Mouse (Mus musculus): Measurements from ENCODE around the gene Olfr1252.

The Olfr1252 gene

GRCm38 (mm10) chr2:89724912-89725311 lies at the start of gene Olfr1252:
TSS of gene Olfr1252 (minus strand) at chr2:89725012.
- DNase-seq (ENCODE audit: low spot score) = no peak

- DNase-seq (ENCODE audit: low spot score) = no peak
Observed at GRCm38 (mm10) chr2:89756990-89757389, 32.2 kb upstream of the Olfr1252 start, which contains the start of gene Olfr1253. TSS of gene Olfr1253 (minus strand) at chr2:89757090.

- no peak for DNase-seq (ENCODE audit: low spot score)
Observed at GRCm38 (mm10) chr2:89691980-89692379, 32.8 kb downstream of the Olfr1252 start.

- no peak for DNase-seq (ENCODE audit: low spot score)
Observed at GRCm38 (mm10) chr2:89671836-89672235, 53.0 kb downstream of the Olfr1252 start, which contains the start of gene Olfr1251. TSS of gene Olfr1251 (minus strand) at chr2:89671936.

All from urinary bladder, postnatal 10 days (tissue).